Mouse (Mus musculus) gastrocnemius, adult 2 months (tissue): ENCODE measurements around the gene Slc35a2. TPM values are rescaled to one million over a fixed set of nuclear protein-coding genes. Genes with fewer than 3 reads are reported as not detected.

Source experiments
- DNase-seq: peaks from one replicate; pipeline ENCODE4 v3.0.0; 2022
- H3K27ac ChIP-seq: fragments of 200-600 bp; 2 replicates; pipeline ENCODE4 v1.8.1; 2022; ENCODE audit warnings: mild to moderate bottlenecking
- H3K4me3 ChIP-seq: fragments of 200-600 bp; 2 replicates; pipeline ENCODE4 v1.8.1; 2022; ENCODE audit warnings: mild to moderate bottlenecking, moderate library complexity
- CTCF ChIP-seq: fragments of 200-600 bp; IDR thresholded peaks from 2 replicates; pipeline ENCODE4 v1.8.1; 2022; ENCODE audit warnings: antibody characterized with exemption, mild to moderate bottlenecking, moderate library complexity
- intact Hi-C: fragments of 180-260 bp; cut with DNase I; formaldehyde crosslinking; loops from one replicate; pipeline ENCODE4 v1.15.1; 2025
- total RNA-seq, 2 experiments: library from RNA; stranded (reverse); gene quantifications; 2 replicates each; pipeline ENCODE4 v1.2.3; 2021

Gene Slc35a2
- total RNA-seq, 2 experiments from 2014 or later = 8.8 to 10.9 TPM

- intact Hi-C loops = no loop called here
- no peak for DNase-seq
- no peak for TF ChIP-seq CTCF
- Histone ChIP-seq H3K27ac (no peak within 1 kb of the TSS), H3K4me3 (no peak within 1 kb of the TSS)
Observed at GRCm38 (mm10) chrX:7919601-7920383, 36.0 kb downstream of the Slc35a2 start, which contains the start of gene Pcsk1n. Pcsk1n (plus strand) TSS chrX:7919822.

GRCm38 (mm10) chrX:7922032-7922431, 38.2 kb downstream of the Slc35a2 start:
- Histone ChIP-seq H3K4me3 (peak overlapping the region; percentile 53), H3K27ac (no peak overlapping the region)
- no peak for DNase-seq
- intact Hi-C loops = no loop called here
- no peak for TF ChIP-seq CTCF

GRCm38 (mm10) chrX:7926266-7926665, 42.4 kb downstream of the Slc35a2 start:
- no peak overlapping the region for H3K4me3 ChIP-seq
- intact Hi-C loops = no loop called here
- H3K27ac ChIP-seq = no peak overlapping the region
- DNase-seq = no peak
- TF ChIP-seq CTCF = no peak

GRCm38 (mm10) chrX:7927116-7927515, 43.3 kb downstream of the Slc35a2 start:
- no peak for TF ChIP-seq CTCF
- H3K27ac ChIP-seq = no peak overlapping the region
- intact Hi-C loops = no loop called here
- no peak overlapping the region for H3K4me3 ChIP-seq
- no peak for DNase-seq

- TF ChIP-seq CTCF = no peak
- H3K27ac ChIP-seq = no peak within 1 kb of the TSS
- H3K4me3 ChIP-seq = no peak within 1 kb of the TSS
- DNase-seq = no peak
- intact Hi-C loops = no loop called here
Observed at GRCm38 (mm10) chrX:7928270-7928790, 44.5 kb downstream of the Slc35a2 start, which contains the start of gene Eras. Eras (minus strand) TSS chrX:7928607.

GRCm38 (mm10) chrX:7936874-7937273, 53.0 kb downstream of the Slc35a2 start:
- no peak for TF ChIP-seq CTCF
- Histone ChIP-seq H3K4me3 (no peak overlapping the region), H3K27ac (no peak overlapping the region)
- DNase-seq = no peak
- intact Hi-C loops = no loop called here

- intact Hi-C loops = no loop called here
- Histone ChIP-seq H3K4me3 (no peak overlapping the region), H3K27ac (no peak overlapping the region)
- no peak for DNase-seq
- TF ChIP-seq CTCF = no peak
Observed at GRCm38 (mm10) chrX:7937667-7938066, 53.8 kb downstream of the Slc35a2 start.

Other genes starting within 250 kb of the Slc35a2 start
- gene Syp, start 245.6 kb upstream of the Slc35a2 start, total RNA-seq = 1 to 10 TPM in 1 of 2 experiments, under 1 TPM in 1; 0.56 to 1.2 TPM
- 10 to 100 TPM; 23.6 to 26.6 TPM for gene Prickle3, start 226.8 kb upstream of the Slc35a2 start, total RNA-seq
- gene Plp2, start 212.6 kb upstream of the Slc35a2 start, total RNA-seq = 10 to 100 TPM; 23.8 to 42.7 TPM
- 10 to 100 TPM; 21.0 to 31.0 TPM for gene Magix, start 202.8 kb upstream of the Slc35a2 start, total RNA-seq
- gene Gpkow, start 186.9 kb upstream of the Slc35a2 start, total RNA-seq = 10 to 100 TPM; 12.5 to 15.3 TPM
- 10 to 100 TPM; 31.1 to 37.6 TPM for gene Wdr45, start 169.7 kb upstream of the Slc35a2 start, total RNA-seq
- not detected for gene Gm45208, start 161.8 kb upstream of the Slc35a2 start, total RNA-seq
- 1 to 10 TPM; 3.3 to 6.7 TPM for gene Praf2, start 155.6 kb upstream of the Slc35a2 start, total RNA-seq
- under 1 TPM; 0.28 to 0.75 TPM for gene Ccdc120, start 133.1 kb upstream of the Slc35a2 start, total RNA-seq
- gene Tfe3, start 121.5 kb upstream of the Slc35a2 start, total RNA-seq = 10 to 100 TPM; 10.9 to 11.1 TPM
- 10 to 100 TPM; 16.7 to 22.8 TPM for gene Gripap1, start 94.3 kb upstream of the Slc35a2 start, total RNA-seq
- gene Kcnd1, start 61.7 kb upstream of the Slc35a2 start, total RNA-seq = under 1 TPM; 0.15 to 0.22 TPM
- gene Otud5, start 42.7 kb upstream of the Slc35a2 start, total RNA-seq = 10 to 100 TPM; 15.6 to 19.1 TPM
- 1 to 10 TPM; 1.9 to 2.0 TPM for gene Pim2, start 5.8 kb upstream of the Slc35a2 start, total RNA-seq
- gene Pqbp1, start 15.2 kb downstream of the Slc35a2 start, total RNA-seq = 10 to 100 TPM; 21.7 to 22.4 TPM
- gene Timm17b, start 15.3 kb downstream of the Slc35a2 start, total RNA-seq = 10 to 100 TPM; 41.4 to 45.5 TPM
- gene Gm10491, start 23.8 kb downstream of the Slc35a2 start, total RNA-seq = not detected
- gene Gm10490, start 25.5 kb downstream of the Slc35a2 start, total RNA-seq = not detected
- gene Pcsk1n, start 35.8 kb downstream of the Slc35a2 start, total RNA-seq = not detected
- not detected for gene Eras, start 44.6 kb downstream of the Slc35a2 start, total RNA-seq
- gene Hdac6, start 63.9 kb downstream of the Slc35a2 start, total RNA-seq = 1 to 10 TPM; 4.0 to 4.4 TPM
- not detected for gene Gata1, start 94.0 kb downstream of the Slc35a2 start, total RNA-seq
- not detected for gene Glod5, start 134.5 kb downstream of the Slc35a2 start, total RNA-seq
- 1 to 10 TPM; 4.3 to 5.0 TPM for gene Suv39h1, start 190.7 kb downstream of the Slc35a2 start, total RNA-seq
- gene Was, start 206.5 kb downstream of the Slc35a2 start, total RNA-seq = under 1 TPM; 0.36 to 0.70 TPM
- 1 to 10 TPM; 9.1 to 9.4 TPM for gene Wdr13, start 248.9 kb downstream of the Slc35a2 start, total RNA-seq